Mouse (Mus musculus) thymus, adult 2 months (tissue): ENCODE measurements around the gene Gm28374. TPM values are rescaled to one million over a fixed set of nuclear protein-coding genes. Genes with fewer than 3 reads are reported as not detected.

Experiments used
- DNase-seq: peaks from one replicate; pipeline ENCODE4 v3.0.0; 2021
- H3K27ac ChIP-seq: fragments of 200-500 bp; 2 replicates; pipeline ENCODE4 v1.5.1; 2012; ENCODE audit warnings: low read length, control low read depth; ENCODE audit not compliant: control insufficient read depth, insufficient read depth
- H3K27me3 ChIP-seq: fragments of 200-500 bp; 2 replicates; pipeline ENCODE4 v1.6.1; 2012; ENCODE audit warnings: mild to moderate bottlenecking, low read length, moderate library complexity, mixed read lengths; ENCODE audit not compliant: control insufficient read depth, insufficient read depth
- H3K36me3 ChIP-seq: fragments of 200-500 bp; 2 replicates; pipeline ENCODE4 v1.6.1; 2012; ENCODE audit warnings: mild to moderate bottlenecking, low read length, moderate library complexity; ENCODE audit not compliant: control insufficient read depth, insufficient read depth
- H3K4me1 ChIP-seq: fragments of 200-500 bp; replicated peaks from 2 replicates; pipeline ENCODE4 v1.6.1; 2012; ENCODE audit warnings: low read length; ENCODE audit not compliant: control insufficient read depth, insufficient read depth
- H3K4me3 ChIP-seq: fragments of 200-500 bp; 2 replicates; pipeline ENCODE4 v1.5.1; 2012; ENCODE audit warnings: mild to moderate bottlenecking, low read length, control low read depth, moderate library complexity; ENCODE audit not compliant: control insufficient read depth, insufficient read depth
- CTCF ChIP-seq: fragments of 200-500 bp; IDR thresholded peaks from 2 replicates; pipeline ENCODE4 v1.5.1; 2012; ENCODE audit warnings: mild to moderate bottlenecking, control low read depth, low read length, moderate library complexity, borderline replicate concordance; ENCODE audit not compliant: control insufficient read depth, poor library complexity, insufficient read depth; ENCODE audit errors: extremely low read depth
- POLR2A ChIP-seq: fragments of 200-500 bp; IDR thresholded peaks from 2 replicates; pipeline ENCODE4 v1.6.1; 2012; ENCODE audit warnings: mild to moderate bottlenecking, low read length, control low read depth, moderate library complexity; ENCODE audit not compliant: control insufficient read depth, poor library complexity, insufficient read depth; ENCODE audit errors: extremely low read depth
- WGBS: fragments of 180-500 bp; shearing (Covaris S2); methylation state at CpG from one replicate; pipeline ENCODE4 v1.1.7; 2018; 5-methylcytosine and 5-hydroxymethylcytosine counted together
- polyA plus RNA-seq: library from polyadenylated mRNA; depleted of rRNA; stranded (reverse); fragments of >200 nt; gene quantifications from 2 replicates; pipeline ENCODE4 v1.2.3, GENCODE M21; 2012; rRNA removed

Gene Gm28374
- polyA plus RNA-seq, 1 experiment: 0.65 TPM

- no peak for TF ChIP-seq POLR2A
- no peak for TF ChIP-seq CTCF
- H3K27me3 ChIP-seq: no peaks in the 10 kb centered on the region
- H3K27ac ChIP-seq: no peak overlapping the region
- no peak overlapping the region for H3K4me3 ChIP-seq
- H3K4me1 ChIP-seq: peaks cover under 1% of the 10 kb centered on the region
- no peaks in the 10 kb centered on the region for H3K36me3 ChIP-seq
- no peak for DNase-seq
These were observed 42.1 kb downstream of the Gm28374 start for GRCm38 (mm10) chr19:6040002-6040401.

GRCm38 (mm10) chr19:6038326-6038725 is 43.7 kb downstream of the Gm28374 start:
- no peak overlapping the region for H3K27ac ChIP-seq

GRCm38 (mm10) chr19:6037695-6038094 is 44.4 kb downstream of the Gm28374 start:
- no peak for TF ChIP-seq CTCF
- no peak for TF ChIP-seq POLR2A
- Histone ChIP-seq H3K27me3 (no peaks in the 10 kb centered on the region), H3K27ac (no peak overlapping the region), H3K4me3 (no peak overlapping the region), H3K36me3 (no peaks in the 10 kb centered on the region), H3K4me1 (no peaks in the 10 kb centered on the region)
- no peak for DNase-seq

More at GRCm38 (mm10) chr19:6038326-6038725, 43.7 kb downstream of the Gm28374 start:
- Histone ChIP-seq H3K4me3 (no peak overlapping the region), H3K27me3 (no peaks in the 10 kb centered on the region), H3K4me1 (no peaks in the 10 kb centered on the region), H3K36me3 (no peaks in the 10 kb centered on the region)
- WGBS: 87% methylated on average over 7 of the region's 7 CpGs
- TF ChIP-seq POLR2A: no peak
- TF ChIP-seq CTCF: no peak
- no peak for DNase-seq

- H3K4me1 ChIP-seq: no peaks in the 10 kb centered on the region
- no peak overlapping the region for H3K27ac ChIP-seq
- H3K36me3 ChIP-seq: no peaks in the 10 kb centered on the region
- H3K27me3 ChIP-seq: no peaks in the 10 kb centered on the region
- 68% methylated on average over 9 of the region's 9 CpGs for WGBS
- no peak overlapping the region for H3K4me3 ChIP-seq
- TF ChIP-seq POLR2A (no peak), CTCF (no peak)
- DNase-seq: no peak
These were observed 46.0 kb downstream of the Gm28374 start for GRCm38 (mm10) chr19:6035966-6036585.

- 86% methylated on average over 14 of the region's 14 CpGs for WGBS
- H3K27me3 ChIP-seq: no peaks in the 10 kb centered on the region
These were observed 51.4 kb downstream of the Gm28374 start for GRCm38 (mm10) chr19:6030520-6031280.

GRCm38 (mm10) chr19:6029426-6029825 is 52.6 kb downstream of the Gm28374 start:
- no peaks in the 10 kb centered on the region for H3K4me1 ChIP-seq
- H3K27me3 ChIP-seq: no peaks in the 10 kb centered on the region
- H3K4me3 ChIP-seq: no peak overlapping the region
- TF ChIP-seq POLR2A: no peak
- TF ChIP-seq CTCF: no peak
- WGBS: 90% methylated on average over 9 of the region's 9 CpGs
- DNase-seq: no peak
- no peak overlapping the region for H3K27ac ChIP-seq
- no peaks in the 10 kb centered on the region for H3K36me3 ChIP-seq

More at GRCm38 (mm10) chr19:6030520-6031280, 51.4 kb downstream of the Gm28374 start:
- TF ChIP-seq CTCF (no peak), POLR2A (no peak)
- no peak for DNase-seq
- Histone ChIP-seq H3K4me3 (no peak overlapping the region), H3K27ac (no peak overlapping the region), H3K36me3 (no peaks in the 10 kb centered on the region), H3K4me1 (no peaks in the 10 kb centered on the region)

GRCm38 (mm10) chr19:6028991-6029390 is 53.1 kb downstream of the Gm28374 start:
- H3K4me1 ChIP-seq: no peaks in the 10 kb centered on the region
- H3K27me3 ChIP-seq: no peaks in the 10 kb centered on the region
- TF ChIP-seq CTCF: no peak
- no peak for TF ChIP-seq POLR2A
- H3K27ac ChIP-seq: no peak overlapping the region
- 92% methylated on average over 6 of the region's 6 CpGs for WGBS
- H3K36me3 ChIP-seq: no peaks in the 10 kb centered on the region
- H3K4me3 ChIP-seq: no peak overlapping the region
- DNase-seq: no peak

Other genes starting within 250 kb of the Gm28374 start
- 121 and 129 TPM in 2 replicates for gene Frmd8, start 207.0 kb downstream of the Gm28374 start, polyA plus RNA-seq
- gene Slc25a45, start 204.4 kb downstream of the Gm28374 start, polyA plus RNA-seq: 57.5 and 57.9 TPM in 2 replicates
- 4.0 and 4.7 TPM in 2 replicates for gene Tigd3, start 188.1 kb downstream of the Gm28374 start, polyA plus RNA-seq
- gene Dpf2, start 169.2 kb downstream of the Gm28374 start, polyA plus RNA-seq: 175 and 194 TPM in 2 replicates
- gene Cdc42ep2, start 157.4 kb downstream of the Gm28374 start, polyA plus RNA-seq: 5.1 and 5.8 TPM in 2 replicates
- 115 and 120 TPM in 2 replicates for gene Pola2, start 118.1 kb downstream of the Gm28374 start, polyA plus RNA-seq
- 0.06 and 0.20 TPM in 2 replicates for gene Slc22a20, start 96.1 kb downstream of the Gm28374 start, polyA plus RNA-seq
- gene Capn1, start 66.4 kb downstream of the Gm28374 start, polyA plus RNA-seq: 98.2 and 101 TPM in 2 replicates
- 77.1 and 83.7 TPM in 2 replicates for gene Syvn1, start 35.7 kb downstream of the Gm28374 start, polyA plus RNA-seq
- 28.8 and 29.4 TPM in 2 replicates for gene Mrpl49, start 24.5 kb downstream of the Gm28374 start, polyA plus RNA-seq
- gene Fau, start 24.4 kb downstream of the Gm28374 start, polyA plus RNA-seq: 2,283 and 2,588 TPM in 2 replicates
- 69.6 and 80.8 TPM in 2 replicates for gene Znhit2, start 21.1 kb downstream of the Gm28374 start, polyA plus RNA-seq
- gene Tm7sf2, start 13.9 kb downstream of the Gm28374 start, polyA plus RNA-seq: 35.8 and 42.0 TPM in 2 replicates
- 145 and 163 TPM in 2 replicates for gene Vps51, start 5.0 kb downstream of the Gm28374 start, polyA plus RNA-seq
- gene Tmem262, start 2.2 kb downstream of the Gm28374 start, polyA plus RNA-seq: 0.70 and 1.5 TPM in 2 replicates
- gene Zfpl1, start 2.7 kb upstream of the Gm28374 start, polyA plus RNA-seq: 145 and 147 TPM in 2 replicates
- gene Cdca5, start 2.7 kb upstream of the Gm28374 start, polyA plus RNA-seq: 22.1 and 28.8 TPM in 2 replicates
- 0.57 and 0.66 TPM in 2 replicates for gene AC131692.1, start 12.2 kb upstream of the Gm28374 start, polyA plus RNA-seq
- 1.8 and 2.1 TPM in 2 replicates for gene Naaladl1, start 23.5 kb upstream of the Gm28374 start, polyA plus RNA-seq
- gene Sac3d1, start 36.4 kb upstream of the Gm28374 start, polyA plus RNA-seq: 71.3 and 90.1 TPM in 2 replicates
- 80.9 and 86.2 TPM in 2 replicates for gene Snx15, start 46.0 kb upstream of the Gm28374 start, polyA plus RNA-seq
- gene Batf2, start 58.7 kb upstream of the Gm28374 start, polyA plus RNA-seq: 3.6 and 4.6 TPM in 2 replicates
- gene Arl2, start 59.3 kb upstream of the Gm28374 start, polyA plus RNA-seq: 96.1 and 119 TPM in 2 replicates
- 0.23 and 0.57 TPM in 2 replicates for gene Majin, start 102.1 kb upstream of the Gm28374 start, polyA plus RNA-seq
- gene Gpha2, start 144.1 kb upstream of the Gm28374 start, polyA plus RNA-seq: 5.2 and 8.9 TPM in 2 replicates
- gene Ppp2r5b, start 153.6 kb upstream of the Gm28374 start, polyA plus RNA-seq: 54.6 and 56.1 TPM in 2 replicates
- 82.4 and 90.3 TPM in 2 replicates for gene Atg2a, start 159.4 kb upstream of the Gm28374 start, polyA plus RNA-seq
- 141 and 159 TPM in 2 replicates for gene Ehd1, start 194.5 kb upstream of the Gm28374 start, polyA plus RNA-seq
- gene Cdc42bpg, start 224.2 kb upstream of the Gm28374 start, polyA plus RNA-seq: 12.8 and 12.9 TPM in 2 replicates